Mouse (Mus musculus) stomach, postnatal 0 days (tissue): ENCODE measurements around the gene Tmem104.

Experiments used
- CTCF ChIP-seq: IDR thresholded peaks from 2 replicates; pipeline ENCODE4 v1.5.1; 2016; ENCODE audit warnings: antibody characterized with exemption, low read depth, mild to moderate bottlenecking, moderate library complexity
- EP300 ChIP-seq: optimal IDR thresholded peaks from 2 replicates; pipeline ENCODE3; 2016; ENCODE audit warnings: antibody characterized with exemption

- no peak for TF ChIP-seq EP300
- TF ChIP-seq CTCF: no peak
Observed at GRCm38 (mm10) chr11:115189304-115189703, 2.0 kb downstream of the Tmem104 start.
